Mouse (Mus musculus): ENCODE data around the gene Vegfb. TPM values are rescaled to one million over a fixed set of nuclear protein-coding genes. Genes with fewer than 3 reads are reported as not detected.

The Vegfb gene
- polyA plus RNA-seq, 1 experiment from 2014 or later = 28.8 TPM

GRCm38 (mm10) chr19:6975537-6976521 is 11.6 kb downstream of the Vegfb start, which contains the start of gene Plcb3:
Plcb3 (minus strand) TSS chr19:6976470.
- H3K9me3 ChIP-seq (ENCODE audit: control insufficient read depth, low read length) = no peaks in the 10 kb centered on the region
- under 1% methylated on average over 16 of the region's 16 CpGs for WGBS
- H3K4me2 ChIP-seq = peak within 1 kb of the TSS; percentile 98
- peak within 1 kb of the TSS; percentile 85 for H3K4me3 ChIP-seq (ENCODE audit: low read depth, low read length)
- H3K4me1 ChIP-seq (replicated peaks; ENCODE audit: control insufficient read depth, insufficient read depth, low read length) = peaks cover 51% of the 10 kb centered on the region
- ATAC-seq (replicated peaks; ENCODE audit: low FRiP score) (no peak), DNase-seq (ENCODE audit: low spot score) (peak; percentile 71)
- peak within 1 kb of the TSS; percentile 90 for H3K9ac ChIP-seq (ENCODE audit: low read depth, low read length)
- peak within 1 kb of the TSS; percentile 89 for H3K27ac ChIP-seq (ENCODE audit: low read depth, low read length)
- H3K27me3 ChIP-seq (replicated peaks; ENCODE audit: control insufficient read depth, insufficient read depth, low read length) = no peaks in the 10 kb centered on the region
- peaks cover 17% of the 10 kb centered on the region for H3K36me3 ChIP-seq (ENCODE audit: control insufficient read depth, insufficient read depth, low read length)

GRCm38 (mm10) chr19:6974211-6975205 is 12.9 kb downstream of the Vegfb start, which contains the start of gene Ppp1r14b:
Ppp1r14b (plus strand) TSS chr19:6974968.
- Histone ChIP-seq H3K4me2 (peak within 1 kb of the TSS; percentile 98), H3K27me3 (replicated peaks; ENCODE audit: control insufficient read depth, insufficient read depth, low read length) (no peaks in the 10 kb centered on the region), H3K27ac (ENCODE audit: low read depth, low read length) (peak within 1 kb of the TSS; percentile 89), H3K9ac (ENCODE audit: low read depth, low read length) (peak within 1 kb of the TSS; percentile 90), H3K4me3 (ENCODE audit: low read depth, low read length) (peak within 1 kb of the TSS; percentile 85), H3K9me3 (ENCODE audit: control insufficient read depth, low read length) (no peaks in the 10 kb centered on the region), H3K4me1 (replicated peaks; ENCODE audit: control insufficient read depth, insufficient read depth, low read length) (peaks cover 62% of the 10 kb centered on the region), H3K36me3 (ENCODE audit: control insufficient read depth, insufficient read depth, low read length) (peaks cover 17% of the 10 kb centered on the region)
- DNase-seq (ENCODE audit: low spot score) (peak; percentile 91), ATAC-seq (replicated peaks; ENCODE audit: low FRiP score) (peak; percentile 72)
- WGBS = under 1% methylated on average over 78 of the region's 84 CpGs

GRCm38 (mm10) chr19:6973581-6974190 is 13.8 kb downstream of the Vegfb start:
- 29% methylated on average over 12 of the region's 12 CpGs for WGBS
- H3K27me3 ChIP-seq (replicated peaks; ENCODE audit: control insufficient read depth, insufficient read depth, low read length) = no peaks in the 10 kb centered on the region
- H3K9ac ChIP-seq (ENCODE audit: low read depth, low read length) = peak overlapping the region; percentile 90
- no peak for ATAC-seq (replicated peaks; ENCODE audit: low FRiP score)
- H3K36me3 ChIP-seq (ENCODE audit: control insufficient read depth, insufficient read depth, low read length) = peaks cover 17% of the 10 kb centered on the region
- no peak for DNase-seq (ENCODE audit: low spot score)
- no peaks in the 10 kb centered on the region for H3K9me3 ChIP-seq (ENCODE audit: control insufficient read depth, low read length)
- H3K4me2 ChIP-seq = peak overlapping the region; percentile 98
- peak overlapping the region; percentile 85 for H3K4me3 ChIP-seq (ENCODE audit: low read depth, low read length)
- peak overlapping the region; percentile 89 for H3K27ac ChIP-seq (ENCODE audit: low read depth, low read length)
- peaks cover 60% of the 10 kb centered on the region for H3K4me1 ChIP-seq (replicated peaks; ENCODE audit: control insufficient read depth, insufficient read depth, low read length)

GRCm38 (mm10) chr19:6972247-6972917 is 15.1 kb downstream of the Vegfb start:
- no peak overlapping the region for H3K9ac ChIP-seq (ENCODE audit: low read depth, low read length)

GRCm38 (mm10) chr19:6971644-6972043 is 15.8 kb downstream of the Vegfb start:
- peaks cover 1% of the 10 kb centered on the region; the same call in 1 of the 2 replicates for H3K36me3 ChIP-seq (ENCODE audit: control insufficient read depth, insufficient read depth, low read length)
- H3K27ac ChIP-seq (ENCODE audit: low read depth, low read length) = peak overlapping the region; percentile 45; the same call in 1 of the 2 replicates
- DNase-seq (ENCODE audit: low spot score) (no peak), ATAC-seq (replicated peaks; ENCODE audit: low FRiP score) (no peak)
- no peaks in the 10 kb centered on the region for H3K27me3 ChIP-seq (replicated peaks; ENCODE audit: control insufficient read depth, insufficient read depth, low read length)
- no peaks in the 10 kb centered on the region for H3K9me3 ChIP-seq (ENCODE audit: control insufficient read depth, low read length)
- WGBS = 47% methylated on average over 6 of the region's 6 CpGs
- H3K9ac ChIP-seq (ENCODE audit: low read depth, low read length) = 0 out of 2 replicates have a peak overlapping the region, but pooled peaks have one; percentile 14
- 0 out of 2 replicates have a peak overlapping the region, but pooled peaks have one; percentile 17 for H3K4me2 ChIP-seq
- no peak overlapping the region for H3K4me3 ChIP-seq (ENCODE audit: low read depth, low read length)
- peaks cover 53% of the 10 kb centered on the region for H3K4me1 ChIP-seq (replicated peaks; ENCODE audit: control insufficient read depth, insufficient read depth, low read length)

More at GRCm38 (mm10) chr19:6972247-6972917, 15.1 kb downstream of the Vegfb start:
- DNase-seq (ENCODE audit: low spot score) = no peak
- peaks cover 6% of the 10 kb centered on the region for H3K36me3 ChIP-seq (ENCODE audit: control insufficient read depth, insufficient read depth, low read length)
- no peak overlapping the region for H3K4me2 ChIP-seq
- no peaks in the 10 kb centered on the region for H3K27me3 ChIP-seq (replicated peaks; ENCODE audit: control insufficient read depth, insufficient read depth, low read length)
- no peak overlapping the region for H3K27ac ChIP-seq (ENCODE audit: low read depth, low read length)
- H3K9me3 ChIP-seq (ENCODE audit: control insufficient read depth, low read length) = no peaks in the 10 kb centered on the region
- peaks cover 58% of the 10 kb centered on the region for H3K4me1 ChIP-seq (replicated peaks; ENCODE audit: control insufficient read depth, insufficient read depth, low read length)
- no peak for ATAC-seq (replicated peaks; ENCODE audit: low FRiP score)
- WGBS = 82% methylated on average over 13 of the region's 13 CpGs
- no peak overlapping the region for H3K4me3 ChIP-seq (ENCODE audit: low read depth, low read length)

- 17% methylated on average over 11 of the region's 11 CpGs for WGBS
- H3K9me3 ChIP-seq (ENCODE audit: control insufficient read depth, low read length) = no peaks in the 10 kb centered on the region
- peak overlapping the region; percentile 75 for H3K4me3 ChIP-seq (ENCODE audit: low read depth, low read length)
- H3K27me3 ChIP-seq (replicated peaks; ENCODE audit: control insufficient read depth, insufficient read depth, low read length) = no peaks in the 10 kb centered on the region
- ATAC-seq (replicated peaks; ENCODE audit: low FRiP score) (no peak), DNase-seq (ENCODE audit: low spot score) (no peak)
- peak overlapping the region; percentile 76; the same call in 1 of the 2 replicates for H3K9ac ChIP-seq (ENCODE audit: low read depth, low read length)
- peaks cover 3% of the 10 kb centered on the region; the same call in 1 of the 2 replicates for H3K36me3 ChIP-seq (ENCODE audit: control insufficient read depth, insufficient read depth, low read length)
- H3K4me1 ChIP-seq (replicated peaks; ENCODE audit: control insufficient read depth, insufficient read depth, low read length) = peaks cover 49% of the 10 kb centered on the region
- H3K27ac ChIP-seq (ENCODE audit: low read depth, low read length) = peak overlapping the region; percentile 45
- H3K4me2 ChIP-seq = peak overlapping the region; percentile 92
Observed at GRCm38 (mm10) chr19:6970460-6971085, 16.9 kb downstream of the Vegfb start.

GRCm38 (mm10) chr19:6969665-6970381 is 17.6 kb downstream of the Vegfb start:
- H3K4me1 ChIP-seq (replicated peaks; ENCODE audit: control insufficient read depth, insufficient read depth, low read length) = peaks cover 49% of the 10 kb centered on the region
- H3K4me2 ChIP-seq = peak overlapping the region; percentile 92
- H3K27ac ChIP-seq (ENCODE audit: low read depth, low read length) = peak overlapping the region; percentile 45
- no peaks in the 10 kb centered on the region for H3K9me3 ChIP-seq (ENCODE audit: control insufficient read depth, low read length)
- DNase-seq (ENCODE audit: low spot score) (peak; percentile 84), ATAC-seq (replicated peaks; ENCODE audit: low FRiP score) (peak; percentile 75)
- H3K36me3 ChIP-seq (ENCODE audit: control insufficient read depth, insufficient read depth, low read length) = peaks cover 7% of the 10 kb centered on the region; the same call in 1 of the 2 replicates
- peak overlapping the region; percentile 76 for H3K9ac ChIP-seq (ENCODE audit: low read depth, low read length)
- WGBS = under 1% methylated on average over 53 of the region's 55 CpGs
- peak overlapping the region; percentile 75 for H3K4me3 ChIP-seq (ENCODE audit: low read depth, low read length)
- H3K27me3 ChIP-seq (replicated peaks; ENCODE audit: control insufficient read depth, insufficient read depth, low read length) = no peaks in the 10 kb centered on the region
